29 mouse cellular contexts compared by ENCODE assay signal in the genomic region with DNA sequence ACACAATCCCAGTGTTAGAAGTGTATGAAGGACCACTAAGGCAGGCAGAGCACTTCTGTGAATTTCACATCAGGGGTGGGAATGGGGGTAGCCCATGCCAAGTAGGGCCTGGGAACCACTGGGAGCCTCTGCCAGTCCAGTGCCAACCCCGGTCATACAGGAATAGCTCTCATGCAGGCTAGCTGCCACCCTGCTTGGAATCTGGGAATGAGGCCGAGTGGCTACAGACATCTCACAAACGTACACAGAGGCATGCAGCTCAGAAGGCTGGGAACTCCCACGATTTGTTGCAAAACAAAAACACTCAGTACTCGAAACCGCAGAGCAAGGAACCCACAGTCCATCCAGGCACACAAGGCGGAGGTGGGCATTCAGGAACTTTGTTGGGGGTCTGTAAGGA.
DNase-seq lines count a peak whose midpoint lies in the region; ATAC-seq lines count a peak whose summit lies in the region.
"Had no signal": no experiment of that assay in that cellular context is flagged by ENCODE, and none has a peak within 500 bp of the region (broad histone marks: within the 10 kb centered on the region; RNA-seq: fewer than 3 reads in every experiment).

No protein-coding gene starts in this region.

- no peak overlapping the region for H3K4me2 ChIP-seq in heart, embryonic 11.5 days
- H3K4me2 ChIP-seq in hindbrain, embryonic 12.5 days (replicated peaks), result no peak overlapping the region
- H3K4me2 ChIP-seq: midbrain, embryonic 13.5 days; neural tube, embryonic 15.5 days had no signal

- no peaks in the 10 kb centered on the region for H3K27me3 ChIP-seq in heart, embryonic 11.5 days (ENCODE audit: control insufficient read depth, insufficient read depth, low read length)
- H3K27me3 ChIP-seq in hindbrain, embryonic 10.5 days (ENCODE audit: insufficient read depth, poor library complexity, severe bottlenecking), result no peaks in the 10 kb centered on the region
- H3K27me3 ChIP-seq in hindbrain, embryonic 12.5 days, result no peaks in the 10 kb centered on the region
- H3K27me3 ChIP-seq: midbrain, embryonic 13.5 days; neural tube, embryonic 15.5 days had no signal

- ATAC-seq in heart, embryonic 11.5 days (replicated peaks; ENCODE audit: insufficient number of reproducible peaks, low FRiP score, low TSS enrichment), result no peak
- ATAC-seq in hindbrain, embryonic 12.5 days (ENCODE audit: low FRiP score), result no peak
- no peak for ATAC-seq in granulocyte monocyte progenitor cell, adult 5-6 weeks (replicated peaks; ENCODE audit: poor library complexity, severe bottlenecking)
- ATAC-seq: forebrain, embryonic 14.5 days; inflammation-experienced regulatory T-cells, adult 6 months; midbrain, embryonic 13.5 days had no signal

- H3K36me3 ChIP-seq in heart, embryonic 11.5 days (ENCODE audit: control insufficient read depth, insufficient read depth, low read length), result no peaks in the 10 kb centered on the region
- H3K36me3 ChIP-seq in hindbrain, embryonic 10.5 days, result no peaks in the 10 kb centered on the region
- no peaks in the 10 kb centered on the region for H3K36me3 ChIP-seq in hindbrain, embryonic 12.5 days
- H3K36me3 ChIP-seq: midbrain, embryonic 13.5 days; neural tube, embryonic 15.5 days had no signal

- H3K4me1 ChIP-seq in heart, embryonic 11.5 days (ENCODE audit: control insufficient read depth, insufficient read depth, low read length), result no peaks in the 10 kb centered on the region
- H3K4me1 ChIP-seq in hindbrain, embryonic 10.5 days (replicated peaks), result peaks cover 17% of the 10 kb centered on the region
- no peaks in the 10 kb centered on the region for H3K4me1 ChIP-seq in hindbrain, embryonic 12.5 days
- H3K4me1 ChIP-seq: midbrain, embryonic 13.5 days had no signal

- DNase-seq in adrenal gland, postnatal 14 days, result peak; percentile 23
- no peak for DNase-seq in adrenal gland, adult 18-20 months (ENCODE audit: low spot score in 2 of 2)
- DNase-seq in heart, adult 11 months, result peak; percentile 93
- DNase-seq in hindbrain, embryonic 10.5 days (ENCODE audit: low spot score), result no peak
- DNase-seq in Muller cell, postnatal 12 days (ENCODE audit: inconsistent ontology term), result peak; percentile 82
- DNase-seq: adrenal gland, postnatal 25 days; cerebellum, adult 2 months; cerebellum, postnatal 14 days; gastrocnemius, postnatal 25 days; kidney, adult 11 months; kidney, postnatal 14 days; layer of hippocampus, adult 9-11 months; liver; lung, adult 2 months; lung, postnatal 10 days; right cerebral cortex, postnatal 4 days; thymus, adult 18-20 months; thymus, postnatal 25 days had no signal

- WGBS in heart, embryonic 11.5 days (ENCODE audit: insufficient replicate concordance), result 77% methylated on average over 7 of the region's 7 CpGs
- 84% methylated on average over 7 of the region's 7 CpGs for WGBS in hindbrain, embryonic 10.5 days
- WGBS in hindbrain, embryonic 12.5 days, result 83% methylated on average over 7 of the region's 7 CpGs

- H3K9me3 ChIP-seq in heart, embryonic 11.5 days (replicated peaks; ENCODE audit: control insufficient read depth, low read length), result no peaks in the 10 kb centered on the region
- no peaks in the 10 kb centered on the region for H3K9me3 ChIP-seq in hindbrain, embryonic 10.5 days
- H3K9me3 ChIP-seq in hindbrain, embryonic 12.5 days (replicated peaks), result no peaks in the 10 kb centered on the region
- H3K9me3 ChIP-seq: midbrain, embryonic 13.5 days; neural tube, embryonic 15.5 days had no signal

- no peak overlapping the region for H3K4me3 ChIP-seq in heart, embryonic 11.5 days (ENCODE audit: low read depth, low read length)
- H3K4me3 ChIP-seq in hindbrain, embryonic 10.5 days, result no peak overlapping the region
- no peak overlapping the region for H3K4me3 ChIP-seq in hindbrain, embryonic 12.5 days
- H3K4me3 ChIP-seq: erythroblast, embryonic 14.5 days; midbrain, embryonic 13.5 days; neural tube, embryonic 15.5 days had no signal

- no peak overlapping the region for H3K27ac ChIP-seq in heart, embryonic 11.5 days (ENCODE audit: low read depth, low read length)
- H3K27ac ChIP-seq in hindbrain, embryonic 10.5 days, result 0 out of 2 replicates have a peak overlapping the region, but pooled peaks have one; percentile 8
- H3K27ac ChIP-seq in hindbrain, embryonic 12.5 days, result no peak overlapping the region
- H3K27ac ChIP-seq: liver, embryonic 14.5 days; macrophage; midbrain, embryonic 13.5 days; neural tube, embryonic 15.5 days; stomach, postnatal 0 days had no signal

- no peak overlapping the region for H3K9ac ChIP-seq in heart, embryonic 11.5 days (ENCODE audit: low read depth, low read length)
- no peak overlapping the region for H3K9ac ChIP-seq in hindbrain, embryonic 12.5 days
- H3K9ac ChIP-seq: liver, embryonic 14.5 days; midbrain, embryonic 13.5 days; neural tube, embryonic 15.5 days had no signal

Comparison
In these comparisons a context has a peak if more than half of its experiments do, and no peak if none do; other contexts are left out.
1. DNase-seq: peak in adrenal gland, postnatal 14 days (single experiment), heart, adult 11 months (single experiment) and Muller cell, postnatal 12 days (single experiment); none in adrenal gland, adult 18-20 months (0 of 2) and hindbrain, embryonic 10.5 days (single experiment).